Mouse (Mus musculus) right cerebral cortex, postnatal 36 days (tissue): ENCODE measurements around the gene Marc1.

ENCODE experiments used
- DNase-seq, 2 experiments: peaks; one replicate each; pipeline ENCODE4 v3.0.0; 2022; ENCODE audit warnings: low spot score in 2 of 2, mixed read lengths in 1 of 2

Marc1 gene

DNA sequence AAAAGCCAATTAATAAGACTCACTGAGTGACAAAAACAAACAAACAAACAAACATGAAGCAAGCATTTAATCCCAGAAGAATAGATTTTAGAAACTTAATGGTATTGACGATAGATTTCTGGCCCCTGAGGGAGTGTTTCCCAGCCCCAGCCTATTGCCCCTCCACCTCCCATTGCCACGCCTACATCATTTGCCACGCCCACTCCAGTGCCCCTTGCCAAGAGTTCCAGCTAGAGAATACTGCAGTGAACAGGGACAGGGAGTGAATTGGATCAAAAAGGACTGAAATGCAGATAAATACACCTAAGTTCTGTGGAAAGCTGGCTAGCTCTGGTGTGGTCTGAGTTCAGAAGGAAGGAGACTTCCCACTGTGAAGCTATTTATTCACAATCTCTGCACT lies 47.2 kb downstream of the Marc1 start:
- no peak for DNase-seq

DNA sequence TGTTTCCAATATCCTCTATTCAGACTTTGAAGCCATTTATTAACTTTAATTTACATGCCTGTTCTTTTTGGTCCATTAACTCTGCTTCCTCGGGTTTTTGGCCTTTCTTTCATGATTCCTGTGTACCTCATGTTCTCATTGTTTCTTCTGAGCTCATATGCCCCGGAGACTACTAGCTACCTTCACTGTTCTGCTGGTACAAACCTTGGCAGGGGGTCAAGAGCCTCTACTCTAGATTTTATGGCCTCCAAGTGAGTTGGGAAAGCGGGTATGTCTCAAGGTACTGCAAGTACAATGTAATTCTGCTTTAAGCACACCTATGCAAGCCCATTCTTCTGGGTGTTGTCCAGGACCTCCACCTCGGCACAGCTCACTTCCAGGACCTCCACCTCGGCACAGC lies 48.2 kb downstream of the Marc1 start:
- no peak for DNase-seq

DNA sequence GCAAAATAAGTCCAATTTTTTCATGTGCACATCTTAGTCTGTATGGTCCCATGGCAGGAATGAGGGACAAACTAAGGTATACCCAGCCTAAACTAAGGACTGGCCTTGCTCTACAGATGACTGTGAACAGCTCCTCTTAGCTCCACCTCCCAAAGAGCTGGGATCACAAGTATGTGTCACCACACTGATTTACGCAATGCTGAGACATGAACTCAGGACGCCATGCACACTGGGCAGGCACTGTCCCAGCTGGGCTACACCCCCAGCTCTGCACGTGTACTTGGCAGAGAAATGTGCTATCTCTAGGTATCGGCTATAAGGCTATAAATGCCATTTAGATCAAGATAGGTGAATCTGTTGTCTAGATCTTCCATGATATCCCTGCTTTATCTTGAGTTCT lies 49.1 kb downstream of the Marc1 start:
- DNase-seq, result no peak

DNA sequence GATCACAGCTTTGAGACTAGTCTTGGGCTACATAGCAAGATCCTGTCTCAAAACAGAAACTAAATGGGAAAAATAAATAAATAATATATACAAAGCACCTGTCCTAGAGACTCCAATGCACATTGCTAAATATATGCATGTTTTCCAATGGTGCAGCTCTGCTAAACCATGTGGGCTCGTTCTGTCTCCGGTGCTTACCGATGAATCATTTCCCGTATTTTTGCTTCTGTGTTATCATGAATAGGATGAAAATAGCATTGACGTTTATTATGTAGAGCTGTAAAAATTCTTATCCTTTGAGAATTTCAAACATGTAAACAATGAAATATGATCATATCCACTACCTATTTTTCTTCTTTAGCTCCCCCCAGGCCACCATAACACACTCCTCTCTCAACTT lies 58.4 kb downstream of the Marc1 start:
- DNase-seq, result no peak

DNA sequence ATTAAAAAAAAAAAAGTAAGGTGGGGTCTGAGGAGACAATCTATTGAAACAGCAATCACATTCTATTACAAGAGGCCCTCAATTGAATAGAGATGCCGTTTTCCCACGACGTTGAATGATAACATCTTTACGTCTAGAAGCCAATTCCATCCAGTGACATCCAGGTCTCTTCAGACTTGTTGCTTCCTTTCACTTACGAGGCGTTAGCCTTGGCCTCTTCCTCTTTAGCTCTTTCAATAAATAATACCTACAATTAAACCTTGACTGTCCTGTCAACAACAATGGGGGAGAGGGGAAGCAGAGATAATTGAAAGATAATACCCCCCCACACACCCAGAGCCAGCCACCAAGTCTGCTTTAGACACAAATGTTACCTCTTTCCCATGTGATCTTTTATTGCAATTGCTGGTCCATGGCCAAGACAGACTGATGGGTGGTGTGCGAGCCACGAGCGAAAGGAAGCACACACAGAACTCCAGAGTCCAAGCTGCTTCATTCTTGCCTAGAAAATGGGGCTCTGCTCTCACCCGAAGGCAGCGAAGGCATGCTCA lies 60.9 kb downstream of the Marc1 start:
- DNase-seq, result no peak

DNA sequence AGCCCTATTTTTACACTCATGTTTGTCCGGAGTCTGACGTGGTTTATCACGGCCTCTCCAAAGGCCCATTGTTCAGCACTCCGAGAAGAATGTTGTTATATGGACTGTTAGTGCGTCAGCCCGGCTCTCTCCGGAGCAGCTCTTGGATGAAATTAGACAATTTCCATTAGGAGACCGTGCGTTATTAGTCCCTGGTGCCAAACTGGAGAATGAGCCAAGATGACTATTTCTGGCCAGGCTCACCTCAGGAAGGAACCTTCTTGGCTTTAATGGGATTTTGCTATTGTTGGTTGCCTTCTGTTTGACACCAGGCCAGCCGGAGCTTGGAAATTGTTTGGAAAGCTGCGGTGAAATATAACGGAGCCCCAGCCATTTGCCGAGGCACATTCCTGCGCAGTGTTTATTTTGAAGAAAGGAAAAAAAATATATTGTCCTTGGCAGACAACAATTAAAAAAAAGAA lies 62.4 kb downstream of the Marc1 start:
- no peak for DNase-seq

DNA sequence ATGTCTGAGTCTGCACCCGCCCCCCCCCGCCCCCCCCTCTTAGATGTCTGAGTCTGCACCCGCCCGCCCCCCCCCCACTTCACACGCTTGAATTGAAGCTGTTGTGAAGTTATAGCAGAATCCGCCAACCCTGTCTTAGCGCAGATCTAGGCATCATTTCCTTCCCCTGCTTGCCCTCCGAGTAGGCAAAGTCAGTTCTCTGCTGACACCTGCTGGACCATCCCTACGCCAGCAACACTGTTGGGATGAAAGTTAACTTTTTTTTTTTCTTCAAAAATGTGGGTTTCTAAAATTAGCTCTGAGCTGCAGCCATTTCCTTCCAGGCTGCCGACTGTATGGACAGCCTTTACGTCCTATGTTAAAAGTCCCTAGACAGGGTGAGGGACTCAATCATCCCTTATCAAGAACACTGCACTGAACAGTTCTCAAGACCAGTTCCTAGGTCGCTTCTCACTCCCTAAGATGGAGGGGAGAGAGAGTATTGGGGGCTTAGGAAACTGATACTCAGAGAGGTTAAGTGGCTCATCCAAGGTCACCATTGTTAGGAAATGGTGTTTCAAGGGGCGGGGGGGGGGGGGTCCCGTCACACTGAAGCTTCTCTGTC lies 73.1 kb downstream of the Marc1 start:
- DNase-seq, result no peak

DNA sequence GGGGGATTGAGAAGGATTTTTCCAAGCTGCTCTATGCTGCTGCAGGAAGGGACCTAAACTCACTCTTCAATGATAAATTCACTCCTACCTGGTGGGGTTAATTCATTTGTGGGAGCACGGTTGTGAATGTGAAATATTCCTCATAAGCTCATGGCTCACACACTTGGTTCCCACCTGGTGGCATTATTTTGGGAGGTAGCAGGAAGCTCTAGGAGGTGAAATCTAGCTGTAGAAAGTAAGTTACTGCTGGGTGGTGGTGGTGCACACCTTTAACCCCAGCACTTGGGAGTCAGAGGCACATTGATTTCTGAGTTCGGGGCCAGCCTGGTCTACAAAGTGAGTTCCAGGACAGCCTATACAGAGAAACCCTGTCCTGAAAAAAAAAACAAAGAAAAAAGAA lies 73.9 kb downstream of the Marc1 start:
- DNase-seq, result no peak
